Mouse (Mus musculus): ENCODE results near the gene Slfn1. TPM values are rescaled to one million over a fixed set of nuclear protein-coding genes. Genes with fewer than 3 reads are reported as not detected.

The Slfn1 gene
- not detected in 2 replicates for polyA plus RNA-seq (2016; fragmentation: Nextera tagmentation; extraction: Ambion mirVana)

- no peak for ATAC-seq (ENCODE audit: low FRiP score, low read depth)
Observed at GRCm38 (mm10) chr11:83116597-83117227, at the start of gene Slfn1. Gene Slfn1 (plus strand): TSS chr11:83116849.

GRCm38 (mm10) chr11:83067982-83068694 is 48.5 kb upstream of the Slfn1 start:
- Histone ChIP-seq H3K36me3 (no peaks in the 10 kb centered on the region), H3K4me1 (no peaks in the 10 kb centered on the region), H3K4me3 (no peak overlapping the region), H3K27me3 (replicated peaks) (no peaks in the 10 kb centered on the region), H3K27ac (no peak overlapping the region), H3K4me2 (replicated peaks) (no peak overlapping the region), H3K9ac (no peak overlapping the region), H3K9me3 (no peaks in the 10 kb centered on the region)
- ATAC-seq (ENCODE audit: low FRiP score, low read depth) = no peak
- WGBS = 74% methylated on average over 4 of the region's 4 CpGs

More at GRCm38 (mm10) chr11:83116597-83117227, at the start of gene Slfn1:
- Histone ChIP-seq H3K27ac (no peak within 1 kb of the TSS), H3K9ac (no peak within 1 kb of the TSS), H3K36me3 (no peaks in the 10 kb centered on the region), H3K4me3 (no peak within 1 kb of the TSS), H3K4me2 (replicated peaks) (no peak within 1 kb of the TSS), H3K27me3 (replicated peaks) (no peaks in the 10 kb centered on the region), H3K4me1 (no peaks in the 10 kb centered on the region), H3K9me3 (no peaks in the 10 kb centered on the region)
- 88% methylated on average over 13 of the region's 13 CpGs for whole genome bisulfite sequencing

GRCm38 (mm10) chr11:83070321-83070970 is 46.2 kb upstream of the Slfn1 start:
- ATAC-seq (ENCODE audit: low FRiP score, low read depth) = no peak
- Histone ChIP-seq H3K27ac (no peak overlapping the region), H3K9me3 (no peaks in the 10 kb centered on the region)

GRCm38 (mm10) chr11:83077714-83078422 is 38.8 kb upstream of the Slfn1 start:
- 91% methylated on average over 3 of the region's 3 CpGs for WGBS
- H3K4me3 ChIP-seq = no peak overlapping the region
- no peak for ATAC-seq (ENCODE audit: low FRiP score, low read depth)
- H3K9ac ChIP-seq = no peak overlapping the region
- H3K36me3 ChIP-seq = no peaks in the 10 kb centered on the region
- no peak overlapping the region for H3K4me2 ChIP-seq (replicated peaks)
- no peaks in the 10 kb centered on the region for H3K9me3 ChIP-seq
- no peaks in the 10 kb centered on the region for H3K4me1 ChIP-seq
- H3K27ac ChIP-seq = no peak overlapping the region
- H3K27me3 ChIP-seq (replicated peaks) = no peaks in the 10 kb centered on the region

More at GRCm38 (mm10) chr11:83070321-83070970, 46.2 kb upstream of the Slfn1 start:
- H3K4me3 ChIP-seq = no peak overlapping the region
- no peak overlapping the region for H3K9ac ChIP-seq
- H3K27me3 ChIP-seq (replicated peaks) = no peaks in the 10 kb centered on the region
- WGBS = 88% methylated on average over 15 of the region's 15 CpGs
- H3K4me2 ChIP-seq (replicated peaks) = no peak overlapping the region
- H3K36me3 ChIP-seq = no peaks in the 10 kb centered on the region
- H3K4me1 ChIP-seq = no peaks in the 10 kb centered on the region

GRCm38 (mm10) chr11:83078423-83079140 is 38.1 kb upstream of the Slfn1 start:
- Histone ChIP-seq H3K4me2 (replicated peaks) (no peak overlapping the region), H3K4me1 (no peaks in the 10 kb centered on the region), H3K4me3 (no peak overlapping the region), H3K9me3 (no peaks in the 10 kb centered on the region), H3K27me3 (replicated peaks) (no peaks in the 10 kb centered on the region), H3K27ac (no peak overlapping the region), H3K9ac (no peak overlapping the region), H3K36me3 (no peaks in the 10 kb centered on the region)
- ATAC-seq (ENCODE audit: low FRiP score, low read depth) = no peak
- 90% methylated on average over 5 of the region's 5 CpGs for WGBS

GRCm38 (mm10) chr11:83079487-83080199 is 37.0 kb upstream of the Slfn1 start:
- H3K9ac ChIP-seq = no peak overlapping the region
- WGBS = 88% methylated on average over 9 of the region's 9 CpGs
- no peak overlapping the region for H3K4me2 ChIP-seq (replicated peaks)
- H3K4me1 ChIP-seq = no peaks in the 10 kb centered on the region
- no peaks in the 10 kb centered on the region for H3K27me3 ChIP-seq (replicated peaks)
- no peak overlapping the region for H3K4me3 ChIP-seq
- no peaks in the 10 kb centered on the region for H3K9me3 ChIP-seq
- H3K27ac ChIP-seq = no peak overlapping the region
- no peaks in the 10 kb centered on the region for H3K36me3 ChIP-seq
- no peak for ATAC-seq (ENCODE audit: low FRiP score, low read depth)

- 51% methylated on average over 7 of the region's 7 CpGs for WGBS
Observed at GRCm38 (mm10) chr11:83082741-83083473, 33.7 kb upstream of the Slfn1 start.

GRCm38 (mm10) chr11:83084161-83084560 is 32.5 kb upstream of the Slfn1 start:
- Histone ChIP-seq H3K27ac (no peak overlapping the region), H3K9ac (no peak overlapping the region), H3K27me3 (replicated peaks) (no peaks in the 10 kb centered on the region), H3K4me1 (no peaks in the 10 kb centered on the region), H3K4me2 (replicated peaks) (no peak overlapping the region), H3K4me3 (no peak overlapping the region), H3K36me3 (no peaks in the 10 kb centered on the region), H3K9me3 (no peaks in the 10 kb centered on the region)
- ATAC-seq (ENCODE audit: low FRiP score, low read depth) = no peak
- WGBS = 89% methylated on average over 2 of the region's 2 CpGs

More at GRCm38 (mm10) chr11:83082741-83083473, 33.7 kb upstream of the Slfn1 start:
- no peaks in the 10 kb centered on the region for H3K36me3 ChIP-seq
- no peaks in the 10 kb centered on the region for H3K27me3 ChIP-seq (replicated peaks)
- H3K27ac ChIP-seq = no peak overlapping the region
- H3K4me2 ChIP-seq (replicated peaks) = no peak overlapping the region
- no peak overlapping the region for H3K9ac ChIP-seq
- H3K9me3 ChIP-seq = no peaks in the 10 kb centered on the region
- ATAC-seq (ENCODE audit: low FRiP score, low read depth) = no peak
- H3K4me3 ChIP-seq = no peak overlapping the region
- no peaks in the 10 kb centered on the region for H3K4me1 ChIP-seq

- no peak for ATAC-seq (ENCODE audit: low FRiP score, low read depth)
- H3K27me3 ChIP-seq (replicated peaks) = no peaks in the 10 kb centered on the region
- no peak overlapping the region for H3K4me3 ChIP-seq
- no peaks in the 10 kb centered on the region for H3K9me3 ChIP-seq
- 84% methylated on average over 10 of the region's 10 CpGs for WGBS
- H3K36me3 ChIP-seq = no peaks in the 10 kb centered on the region
- no peak overlapping the region for H3K9ac ChIP-seq
- no peak overlapping the region for H3K4me2 ChIP-seq (replicated peaks)
- no peaks in the 10 kb centered on the region for H3K4me1 ChIP-seq
- no peak overlapping the region for H3K27ac ChIP-seq
Observed at GRCm38 (mm10) chr11:83084761-83085160, 31.9 kb upstream of the Slfn1 start.

- no peak for ATAC-seq (ENCODE audit: low FRiP score, low read depth)
- Histone ChIP-seq H3K4me2 (replicated peaks) (no peak overlapping the region), H3K36me3 (no peaks in the 10 kb centered on the region), H3K4me3 (no peak overlapping the region), H3K9ac (no peak overlapping the region), H3K27me3 (replicated peaks) (no peaks in the 10 kb centered on the region), H3K4me1 (no peaks in the 10 kb centered on the region), H3K27ac (no peak overlapping the region), H3K9me3 (no peaks in the 10 kb centered on the region)
- WGBS = 42% methylated on average over 2 of the region's 2 CpGs
Observed at GRCm38 (mm10) chr11:83115138-83115537, 1.5 kb upstream of the Slfn1 start.

GRCm38 (mm10) chr11:83118056-83118455 is 1.4 kb downstream of the Slfn1 start:
- H3K9me3 ChIP-seq = no peaks in the 10 kb centered on the region
- no peaks in the 10 kb centered on the region for H3K36me3 ChIP-seq
- no peaks in the 10 kb centered on the region for H3K27me3 ChIP-seq (replicated peaks)
- 53% methylated on average over 3 of the region's 3 CpGs for WGBS
- no peak overlapping the region for H3K4me2 ChIP-seq (replicated peaks)
- ATAC-seq (ENCODE audit: low FRiP score, low read depth) = no peak
- H3K4me3 ChIP-seq = no peak overlapping the region
- no peak overlapping the region for H3K9ac ChIP-seq
- H3K4me1 ChIP-seq = no peaks in the 10 kb centered on the region
- no peak overlapping the region for H3K27ac ChIP-seq

Measured in neural tube, embryonic 12.5 days (tissue).